Mouse (Mus musculus) neutrophil, adult 5-6 weeks (primary cell): ENCODE measurements around the gene Myo9a. TPM values are rescaled to one million over a fixed set of nuclear protein-coding genes. Genes with fewer than 3 reads are reported as not detected.
A peak's percentile ranks its signal among the peaks of the same experiment; 100 is the strongest.

Source experiments
- ATAC-seq: fragments of 151-379, 151-347 bp; 2 replicates; pipeline ENCODE4 v1.8.0; 2017; ENCODE audit warnings: mild to moderate bottlenecking, moderate TSS enrichment; ENCODE audit not compliant: insufficient number of reproducible peaks, poor library complexity, low FRiP score, severe bottlenecking; ENCODE audit errors: extremely low read depth
- total RNA-seq: library from RNA; stranded (forward); fragments of 200-1000 nt; gene quantifications from 2 replicates; pipeline ENCODE4 v1.2.3, GENCODE M21; 2017

Myo9a gene
- total RNA-seq, result 31.0 and 31.2 TPM in 2 replicates

DNA sequence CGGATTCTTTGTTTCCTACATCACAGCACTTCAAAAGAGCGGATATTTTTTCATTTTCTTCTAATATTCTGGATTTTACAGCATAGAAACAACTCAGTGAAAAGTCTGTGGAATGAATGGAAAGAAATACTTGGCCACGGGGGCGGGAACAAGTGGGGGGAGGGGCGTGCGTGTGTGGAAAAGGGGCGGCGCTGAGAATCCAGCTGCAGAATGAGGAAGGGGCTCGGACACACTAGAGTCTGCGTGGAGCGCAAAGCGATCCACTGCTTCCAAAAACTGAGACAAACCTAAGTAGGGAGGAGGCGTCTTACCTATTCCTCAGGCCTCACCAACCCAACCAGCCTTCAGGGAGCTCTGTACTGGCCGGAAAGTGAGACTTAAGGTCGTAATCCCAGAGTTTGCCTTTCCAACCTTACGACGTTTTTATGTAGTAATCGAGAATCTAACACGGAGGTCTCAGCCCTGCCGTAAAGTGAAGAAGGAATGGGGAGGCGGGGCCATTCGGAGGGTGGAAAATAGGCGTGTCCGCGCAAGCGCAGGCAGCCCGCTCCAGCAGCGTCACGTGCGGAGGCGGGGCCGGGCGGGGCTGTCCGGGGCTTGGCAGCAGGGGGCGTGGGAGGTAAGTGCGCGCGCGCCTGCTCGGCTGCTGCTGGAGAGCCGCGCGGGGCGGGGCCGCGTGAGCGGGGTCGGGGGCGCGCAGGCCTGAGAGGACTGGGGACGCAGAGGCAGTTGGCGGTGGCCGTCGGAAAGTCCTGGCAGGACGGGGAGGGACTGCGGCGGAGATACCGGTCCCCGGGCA lies at the start of gene Myo9a, which contains the start of gene Senp8:
TSS of gene Myo9a (plus strand) at position 630 of the 799 bp plus-strand sequence.
TSS of gene Senp8 (minus strand) at position 444 of the 799 bp plus-strand sequence.
- peak; percentile 93 for ATAC-seq

DNA sequence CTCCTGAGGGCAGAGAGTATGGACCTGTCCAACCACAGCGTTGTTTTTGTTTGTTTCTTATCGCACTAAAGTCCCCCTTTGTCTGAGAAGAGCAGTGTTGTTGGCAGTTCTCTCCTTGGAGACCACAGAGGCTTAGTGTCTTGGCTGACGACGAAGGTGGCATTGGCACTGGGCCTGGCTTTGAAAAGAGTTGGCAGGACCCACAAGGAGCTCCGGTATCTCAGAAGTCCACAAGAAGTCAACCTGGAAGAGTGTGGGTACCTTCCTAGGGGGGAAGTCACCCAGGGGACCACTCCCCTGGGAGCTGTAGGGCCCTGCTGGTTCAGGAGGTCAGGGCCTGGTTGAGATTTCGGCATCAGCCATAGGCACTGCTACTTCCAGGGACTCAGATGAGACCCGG lies 49.6 kb upstream of the Myo9a start:
- no peak for ATAC-seq

GRCm38 (mm10) chr9:59703099-59703498 lies 47.6 kb upstream of the Myo9a start:
- ATAC-seq, result no peak

DNA sequence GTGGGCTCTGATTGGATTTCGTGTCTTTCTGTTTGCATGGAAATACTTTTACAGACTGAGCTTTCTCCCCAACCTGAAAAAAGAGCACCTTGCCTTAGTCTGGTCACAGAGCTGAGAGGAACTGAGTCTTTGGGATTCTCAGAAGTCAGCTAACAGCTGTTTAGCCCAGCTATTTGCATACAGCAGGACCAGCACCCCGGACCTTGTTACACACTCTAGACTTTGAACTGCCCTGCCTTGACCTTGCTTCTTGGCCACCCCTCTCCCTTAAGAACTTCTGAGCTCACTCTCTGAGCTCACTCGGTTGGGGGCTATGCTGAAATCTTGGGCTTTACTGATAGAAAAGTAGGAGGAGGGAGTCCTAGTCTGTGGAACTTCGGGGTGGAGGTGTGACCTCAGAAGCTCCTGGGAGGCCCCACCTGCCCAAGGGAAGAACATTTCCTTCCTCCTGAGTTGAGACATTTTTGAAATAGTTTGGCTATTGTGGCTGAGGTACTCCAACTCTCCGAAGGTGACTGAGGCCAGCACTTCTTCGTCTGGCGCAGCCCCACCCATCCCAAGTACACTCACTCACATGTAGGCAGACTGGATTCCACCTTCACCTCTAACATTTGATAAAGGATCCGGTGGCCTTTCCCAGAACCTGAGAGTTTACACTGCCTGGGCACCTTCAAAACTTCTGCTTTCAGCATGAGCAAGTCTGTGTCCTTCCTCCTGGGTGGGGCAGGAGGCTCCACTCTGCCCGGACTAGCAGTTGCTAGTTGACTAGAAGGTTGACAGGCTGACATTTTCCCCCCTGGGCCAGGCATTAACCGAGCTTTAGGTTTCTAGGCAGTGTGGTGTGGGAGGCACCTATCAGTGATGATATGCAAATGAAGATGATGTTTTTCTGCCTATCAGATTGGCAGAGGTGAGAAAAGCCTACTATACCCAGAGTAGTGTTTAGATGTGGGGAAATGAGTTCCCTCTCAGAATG lies 43.6 kb upstream of the Myo9a start:
- ATAC-seq, result peak; percentile 21; the same call in 1 of the 2 replicates

GRCm38 (mm10) chr9:59709225-59709624 lies 41.5 kb upstream of the Myo9a start:
- ATAC-seq, result no peak

- no peak for ATAC-seq
Measured at GRCm38 (mm10) chr9:59716275-59716898, 34.3 kb upstream of the Myo9a start.

DNA sequence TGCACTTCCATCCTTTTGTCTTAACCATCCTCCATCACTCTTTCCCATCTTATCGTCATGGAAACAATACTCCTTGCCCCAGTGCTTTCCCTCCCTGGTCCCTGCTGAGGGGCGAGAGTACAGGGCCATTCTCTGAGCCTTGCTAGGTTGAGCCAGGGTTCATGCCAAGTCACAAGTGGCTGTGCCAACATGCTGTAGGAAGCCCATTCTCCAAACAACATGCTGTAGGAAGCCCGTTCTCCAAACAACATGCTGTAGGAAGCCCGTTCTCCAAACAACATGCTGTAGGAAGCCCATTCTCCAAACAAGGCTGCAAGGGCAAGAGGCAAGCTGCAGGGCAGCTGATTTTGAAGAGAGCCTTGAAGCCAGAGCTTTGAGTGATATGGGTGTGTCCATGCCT lies 32.5 kb upstream of the Myo9a start:
- no peak for ATAC-seq

- no peak for ATAC-seq
Measured at GRCm38 (mm10) chr9:59721144-59721543, 29.6 kb upstream of the Myo9a start.

GRCm38 (mm10) chr9:59723096-59723657 lies 27.5 kb upstream of the Myo9a start:
- peak; percentile 63; the same call in 1 of the 2 replicates for ATAC-seq

- no peak for ATAC-seq
Measured at GRCm38 (mm10) chr9:59723791-59724442, 26.8 kb upstream of the Myo9a start.

GRCm38 (mm10) chr9:59725515-59725914 lies 25.2 kb upstream of the Myo9a start:
- no peak for ATAC-seq

DNA sequence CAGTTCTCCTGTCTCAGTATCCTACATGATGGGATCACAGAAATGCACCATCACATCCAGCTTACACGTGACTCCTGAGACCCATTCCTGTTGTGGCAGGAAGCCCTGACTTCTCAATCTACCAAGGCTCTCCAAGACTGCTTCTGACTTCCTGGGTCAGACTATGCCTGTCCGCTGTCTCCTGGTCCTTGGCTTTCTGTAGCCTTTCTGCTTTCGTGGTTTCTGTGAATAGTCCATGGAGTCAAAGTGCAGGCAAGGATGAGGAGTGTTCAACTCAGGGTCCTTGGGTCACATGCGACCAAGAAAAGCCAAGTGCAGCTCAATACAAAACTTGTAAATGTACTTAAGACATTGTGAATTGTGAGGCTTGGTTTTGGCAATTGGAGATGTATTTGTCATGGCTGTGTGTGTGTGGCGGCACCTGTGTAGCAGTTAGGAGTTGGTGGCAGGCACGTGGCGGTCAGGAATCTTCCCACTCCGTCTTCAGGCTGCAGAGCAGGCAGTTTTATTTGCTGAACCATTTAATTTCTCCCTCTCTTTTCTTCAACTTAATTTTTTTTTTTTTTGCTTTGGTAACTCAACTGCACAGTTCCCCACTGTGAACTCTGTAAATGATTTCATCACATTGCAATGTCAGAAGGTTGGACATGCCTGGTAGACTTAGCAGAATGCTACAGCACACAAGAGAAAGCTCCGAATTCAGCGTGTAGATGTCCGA lies 23.0 kb upstream of the Myo9a start:
- ATAC-seq, result no peak

- no peak for ATAC-seq
Measured at GRCm38 (mm10) chr9:59731136-59731535, 19.6 kb upstream of the Myo9a start.

DNA sequence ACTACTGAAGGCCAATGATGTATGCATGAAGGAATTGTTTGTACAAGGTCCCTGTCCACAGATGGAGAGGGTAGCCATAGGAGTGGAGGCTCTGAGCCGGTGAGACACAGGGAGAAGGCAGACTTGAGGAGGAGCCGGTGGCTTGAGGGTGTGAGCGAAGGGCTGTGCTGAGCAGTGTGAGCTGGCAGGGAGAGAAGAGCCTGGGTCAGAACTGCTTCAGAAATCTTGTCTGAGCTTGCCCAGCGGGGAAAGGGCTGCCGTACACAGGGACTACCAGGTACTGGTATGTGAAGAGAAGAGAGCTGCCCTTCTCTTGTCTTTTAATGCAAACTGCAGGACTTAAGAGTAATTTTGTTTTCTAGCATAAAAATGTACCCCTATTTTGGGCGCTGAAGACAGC lies 17.6 kb upstream of the Myo9a start:
- ATAC-seq, result no peak

DNA sequence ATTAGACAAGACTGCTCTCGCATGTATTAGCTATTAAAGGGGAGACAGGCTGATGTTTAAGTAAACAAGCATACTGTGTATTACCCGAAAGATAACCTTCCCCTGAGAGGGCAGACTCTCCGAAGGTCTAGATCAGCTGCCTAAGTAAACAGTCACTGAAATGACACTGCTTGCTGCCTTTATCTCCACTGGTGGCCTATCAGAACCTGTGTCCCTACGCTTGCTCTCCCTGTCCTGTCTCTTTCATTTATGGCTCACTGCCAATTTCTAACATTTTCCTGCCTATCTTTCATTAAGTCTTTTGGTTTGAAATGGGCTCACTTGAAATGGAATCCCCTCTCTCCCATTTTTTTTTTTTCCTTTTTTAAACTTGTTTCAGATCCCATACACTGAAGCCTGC lies 15.3 kb upstream of the Myo9a start:
- no peak for ATAC-seq

DNA sequence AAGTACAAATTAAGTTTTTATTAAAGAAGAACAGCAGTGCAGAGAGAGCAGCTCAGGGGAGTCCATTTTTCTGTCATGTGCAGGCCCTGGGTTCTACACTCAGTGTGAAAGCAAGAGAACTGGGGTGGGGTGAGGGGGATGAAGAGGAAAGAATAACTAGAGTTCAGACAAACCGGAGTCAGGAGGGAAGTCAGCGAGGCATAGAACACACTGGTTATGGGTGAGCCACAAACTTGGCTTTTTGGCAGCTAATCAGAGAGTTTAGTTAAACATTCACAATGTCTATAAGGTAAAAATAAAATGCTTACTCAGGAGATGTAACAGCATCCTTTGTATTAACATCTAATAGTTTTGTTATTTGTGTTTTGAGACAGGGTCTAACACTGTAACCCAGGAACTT lies 10.1 kb upstream of the Myo9a start:
- ATAC-seq, result no peak

GRCm38 (mm10) chr9:59743903-59744302 lies 6.8 kb upstream of the Myo9a start:
- ATAC-seq, result no peak

DNA sequence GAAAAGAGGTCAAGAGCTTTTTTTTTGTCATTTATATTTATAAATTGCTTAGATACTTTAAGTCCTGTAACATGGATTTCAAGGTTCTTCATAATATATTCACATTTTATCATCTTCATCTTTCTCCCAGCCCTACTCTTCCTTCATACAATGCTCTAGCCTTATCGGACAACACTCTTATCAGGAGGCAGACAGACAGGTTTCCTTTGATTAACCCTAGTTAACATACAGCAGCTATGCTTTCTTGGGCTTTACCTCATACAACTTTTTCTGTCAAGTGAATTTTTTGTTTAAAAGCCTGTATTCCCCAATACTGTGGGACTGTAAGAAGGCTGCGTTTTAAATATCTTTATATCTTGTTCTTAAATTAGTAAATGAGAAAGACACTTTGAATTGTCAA lies 2.3 kb upstream of the Myo9a start:
- no peak for ATAC-seq
